Mouse (Mus musculus): ENCODE results near the gene Kiss1r.

The Kiss1r gene

DNA sequence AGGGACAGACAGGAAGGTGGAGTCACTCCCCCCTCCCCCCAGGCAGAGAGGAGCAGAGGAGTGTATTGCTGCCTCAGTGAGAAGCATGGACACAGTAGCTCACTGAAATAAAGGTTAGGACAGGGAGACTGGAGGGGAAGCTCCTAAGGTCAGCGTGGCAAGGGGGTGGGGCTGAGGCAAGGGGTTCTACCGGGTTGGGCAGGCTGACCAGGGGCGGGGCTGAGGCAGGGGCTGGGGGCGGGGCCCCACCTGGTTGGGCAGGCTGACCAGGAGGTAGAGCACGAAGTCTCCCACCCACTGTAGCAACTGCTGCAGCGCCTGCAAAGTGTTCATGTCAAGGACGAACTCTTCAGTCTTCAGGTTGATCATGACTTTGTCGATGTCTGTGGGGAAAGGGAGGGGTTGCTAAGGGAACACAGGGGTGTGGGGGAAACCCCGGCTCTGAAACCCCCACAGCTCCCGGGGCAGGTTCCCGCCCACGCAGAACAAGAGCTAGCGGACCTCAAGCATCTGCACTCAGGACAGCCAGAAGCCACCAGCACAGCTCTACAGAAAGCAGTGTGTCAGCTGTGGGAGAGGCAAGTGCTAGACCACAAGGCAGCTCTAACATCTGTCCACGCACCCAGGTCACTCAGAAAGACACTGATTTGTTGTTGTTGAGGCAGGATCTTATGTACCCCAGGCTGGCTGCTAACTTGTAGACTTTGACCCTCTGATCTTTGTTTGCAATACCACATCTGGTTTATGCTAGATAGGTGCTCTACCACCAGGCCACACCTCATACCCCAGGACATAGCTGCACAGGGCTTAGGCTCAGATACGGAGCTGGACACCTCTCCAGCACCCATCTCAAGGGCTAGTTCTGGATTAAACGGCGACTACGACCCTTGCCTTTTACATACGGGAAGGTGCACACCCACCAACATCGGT is 19.2 kb upstream of the Kiss1r start:
- DNase-seq (ENCODE audit: low spot score in 2 of 2) = peak; percentile 69 to 80

DNA sequence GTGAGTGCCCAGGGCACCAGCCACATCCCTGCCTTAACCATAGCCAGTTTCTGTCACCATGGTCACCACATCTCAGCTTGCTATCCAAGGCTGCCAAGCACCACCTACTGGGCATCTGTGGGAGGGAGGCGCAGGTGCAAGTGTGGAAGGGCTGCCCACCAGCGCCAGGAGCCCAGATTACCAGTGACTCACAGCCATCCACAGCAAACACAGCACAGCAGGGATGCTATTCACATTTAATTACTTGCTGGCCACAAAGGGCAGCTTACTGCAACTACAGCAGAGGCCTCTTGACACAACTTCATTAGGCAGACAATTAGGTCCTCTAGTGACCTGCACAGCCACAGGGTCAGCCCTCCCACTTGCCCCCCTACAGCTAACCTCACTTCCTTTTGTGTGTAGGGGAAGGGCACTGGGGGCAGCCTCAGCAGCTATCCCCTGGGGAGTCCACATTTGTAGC is 15.8 kb upstream of the Kiss1r start:
- no peak for DNase-seq (ENCODE audit: low spot score in 2 of 2)

DNA sequence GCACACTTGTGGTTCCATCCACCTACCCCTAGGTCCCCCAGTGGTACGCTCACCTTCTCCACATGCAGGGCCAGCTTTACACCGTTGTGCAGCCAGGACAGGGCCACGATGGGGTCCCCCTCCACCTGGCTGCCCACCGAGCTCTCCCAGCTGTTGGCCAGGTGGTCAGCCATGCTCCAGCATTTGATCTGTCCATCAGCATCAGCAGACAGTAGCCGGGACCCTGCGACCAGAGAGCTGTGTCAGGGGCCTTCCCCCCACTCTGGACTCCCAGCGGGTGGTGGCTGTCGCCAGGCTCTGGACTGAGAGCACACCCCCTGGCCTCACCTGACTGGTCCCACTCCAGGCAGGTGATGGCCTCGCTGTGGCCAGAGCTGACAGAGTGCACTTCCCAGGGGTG is 10.1 kb upstream of the Kiss1r start:
- DNase-seq (ENCODE audit: low spot score in 2 of 2) = no peak

DNA sequence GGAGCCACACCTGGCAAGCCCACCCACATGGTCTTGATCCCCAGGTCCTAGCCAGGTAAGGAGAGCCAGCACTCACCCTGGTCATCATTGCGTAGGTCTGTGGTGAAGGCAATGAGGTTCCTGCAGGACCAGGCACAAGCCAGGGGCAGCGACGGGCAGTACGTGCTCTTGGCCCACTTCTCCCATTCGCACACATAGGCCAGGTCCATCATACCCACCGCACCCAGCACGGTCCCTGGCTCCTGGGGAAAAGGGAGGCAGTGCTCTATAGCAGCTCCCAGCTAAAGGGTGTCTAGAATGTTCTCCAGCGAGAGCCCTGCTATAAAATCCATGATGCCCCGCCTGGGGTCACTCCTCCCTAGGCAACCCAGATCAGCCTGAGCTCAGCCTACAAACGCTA is 9.4 kb upstream of the Kiss1r start:
- no peak for DNase-seq (ENCODE audit: low spot score in 2 of 2)

DNA sequence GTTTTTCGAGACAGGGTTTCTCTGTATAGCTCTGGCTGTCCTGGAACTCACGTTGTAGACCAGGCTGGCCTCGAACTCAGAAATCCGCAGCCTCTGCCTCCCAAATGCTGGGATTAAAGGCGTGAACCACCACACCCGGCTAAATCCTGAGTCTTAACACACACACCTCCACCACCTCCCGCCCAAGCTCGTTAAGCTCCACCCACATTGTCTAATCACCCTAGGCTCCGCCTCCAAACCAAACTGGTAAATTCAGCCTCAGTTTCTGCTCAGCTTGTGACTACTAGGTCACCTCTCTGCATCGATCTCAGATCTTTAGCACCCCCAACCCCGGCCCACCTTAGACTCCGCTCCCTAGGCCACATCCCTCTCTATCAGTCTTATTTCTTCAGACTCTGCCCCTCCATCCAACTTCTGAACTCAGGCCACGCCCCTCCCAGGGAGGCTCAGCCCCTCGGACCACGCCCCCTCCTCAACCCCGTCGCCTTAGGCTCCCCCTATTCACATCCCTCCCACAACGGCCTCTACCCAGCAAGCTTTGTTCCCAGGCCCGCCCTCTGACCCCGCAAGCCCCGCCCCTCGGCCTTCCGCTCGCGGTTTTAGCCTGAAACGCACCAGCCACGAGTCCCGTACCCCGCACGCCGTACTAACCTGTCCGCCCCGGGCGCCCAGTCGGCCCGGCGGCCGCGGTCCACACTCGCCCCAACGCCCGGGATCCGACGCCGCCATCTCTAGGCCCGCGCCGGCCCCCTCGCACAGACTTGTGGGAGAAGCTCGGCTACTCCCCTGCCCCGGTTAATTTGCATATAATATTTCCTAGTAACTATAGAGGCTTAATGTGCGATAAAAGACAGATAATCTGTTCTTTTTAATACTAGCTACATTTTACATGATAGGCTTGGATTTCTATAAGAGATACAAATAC is 8.3 kb upstream of the Kiss1r start, which contains the start of gene Med16:
Med16 (minus strand) TSS at position 757 of the 925 bp plus-strand sequence.
- peak; percentile 99 for DNase-seq (ENCODE audit: low spot score in 2 of 2)

DNA sequence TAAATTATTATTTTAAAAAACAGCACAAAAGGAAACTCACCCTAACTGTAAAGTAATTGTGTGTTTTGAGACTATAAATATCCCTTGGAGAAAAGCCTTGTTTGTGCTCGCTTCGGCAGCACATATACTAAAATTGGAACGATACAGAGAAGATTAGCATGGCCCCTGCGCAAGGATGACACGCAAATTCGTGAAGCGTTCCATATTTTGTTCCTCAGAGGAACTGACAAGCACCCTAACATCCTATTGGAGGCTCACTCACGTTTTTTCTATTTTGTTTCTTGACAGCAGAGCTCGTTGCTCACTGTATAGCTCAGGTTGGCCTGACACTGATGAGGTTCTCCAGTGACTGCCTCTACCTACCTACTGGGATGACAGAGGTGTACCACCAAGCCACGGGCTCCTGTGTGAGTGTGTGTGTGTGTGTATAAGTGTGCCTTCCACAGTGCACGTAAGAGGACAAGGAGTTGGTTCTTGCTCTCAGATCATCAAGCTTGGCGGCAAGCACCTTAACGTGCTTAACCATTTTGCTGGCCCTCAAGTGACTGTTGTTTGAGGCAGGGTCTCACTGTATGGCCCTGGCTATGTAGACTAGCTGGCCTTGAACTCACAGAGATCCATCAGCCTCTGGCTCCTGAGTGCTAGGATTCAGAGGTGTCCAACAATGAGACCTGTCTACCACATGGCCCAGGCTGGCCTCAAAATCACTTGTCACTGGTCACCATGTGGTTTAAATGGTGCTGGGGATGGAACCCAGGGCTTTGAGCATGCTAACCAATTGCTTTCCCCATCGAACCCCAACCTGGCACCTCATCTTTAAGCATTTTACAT is 7.5 kb upstream of the Kiss1r start:
- peak; percentile 54 to 57 for DNase-seq (ENCODE audit: low spot score in 2 of 2)

DNA sequence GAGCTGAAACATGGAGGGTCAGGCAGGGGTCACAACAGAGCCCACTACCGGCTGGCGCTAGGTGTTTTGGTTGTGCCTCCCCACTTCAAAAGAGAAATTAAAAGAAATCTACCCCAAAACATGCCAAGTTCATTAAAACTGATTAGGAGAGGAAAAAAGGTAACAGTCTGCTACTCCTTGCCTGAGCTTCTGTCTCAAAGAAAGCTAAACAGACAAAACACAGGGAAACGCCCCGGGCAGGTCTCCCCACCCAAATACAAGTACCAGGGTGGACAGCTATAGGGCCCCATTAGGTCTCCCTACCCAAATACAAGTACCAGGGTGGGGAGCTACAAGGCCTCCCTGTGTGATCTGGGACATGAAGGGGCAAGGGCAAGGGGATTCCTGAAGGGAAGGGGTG is 6.2 kb upstream of the Kiss1r start, which contains the start of gene Gm26602:
Gm26602 (plus strand) TSS at position 301 of the 400 bp plus-strand sequence.
- no peak for DNase-seq (ENCODE audit: low spot score in 2 of 2)

DNA sequence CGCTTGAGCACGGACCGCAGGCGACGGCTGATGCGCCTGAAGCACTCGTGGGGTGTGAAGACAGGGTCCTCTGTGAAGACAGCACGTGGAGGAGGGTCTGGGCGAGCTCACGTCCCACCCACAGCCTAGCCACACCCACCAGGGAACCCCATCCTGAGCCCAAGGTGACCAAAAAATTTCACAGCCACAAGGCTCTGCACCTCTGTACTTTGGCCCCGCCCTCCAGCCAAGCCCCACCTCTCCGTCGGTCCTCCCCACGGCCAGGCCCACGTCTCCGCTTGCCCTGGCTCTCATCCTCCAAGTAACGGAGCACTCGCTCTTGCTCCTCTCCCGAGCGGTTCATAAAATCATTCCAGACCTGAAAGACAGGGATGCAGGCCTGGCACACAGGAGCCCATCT is 4.4 kb upstream of the Kiss1r start:
- DNase-seq (ENCODE audit: low spot score in 2 of 2) = no peak

DNA sequence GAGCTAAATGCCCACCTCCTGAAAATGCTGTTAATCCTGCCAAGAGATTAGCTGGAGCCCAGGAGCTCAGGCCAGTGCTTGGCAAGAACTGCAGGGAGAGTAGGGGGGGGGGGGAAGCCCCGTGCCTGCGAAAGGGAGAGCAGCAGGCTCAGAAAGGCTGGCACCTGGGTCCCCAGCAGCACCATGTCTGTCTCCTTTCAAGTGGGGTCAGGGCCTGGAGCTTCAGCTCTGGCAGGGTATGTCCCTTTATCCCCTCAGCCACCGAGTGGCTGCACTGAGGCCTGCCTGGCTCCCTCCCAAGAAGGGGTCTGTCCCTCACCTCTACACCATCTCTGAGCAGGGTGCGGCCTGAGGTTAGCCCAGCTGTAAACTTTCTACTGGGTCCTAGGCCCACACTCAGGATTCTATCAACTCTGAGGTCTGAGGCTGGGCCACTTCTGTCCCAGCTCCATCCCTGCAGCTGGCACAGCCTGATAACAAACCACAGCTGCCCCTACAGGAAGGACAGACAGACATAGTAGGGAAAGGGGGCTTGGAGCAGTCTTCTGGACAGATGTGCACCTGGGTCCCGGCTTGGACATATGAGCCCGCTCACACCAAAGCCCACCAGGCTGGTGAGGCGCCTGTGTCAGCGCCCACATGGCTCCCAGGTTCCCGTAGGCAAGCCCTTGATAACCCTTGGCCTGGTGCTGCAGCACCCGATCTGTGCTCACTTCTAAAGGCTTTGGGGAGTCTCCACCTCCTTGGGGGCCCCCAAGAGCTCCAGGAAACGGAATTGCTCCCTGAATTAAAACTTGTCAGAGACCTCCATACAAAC is 2.4 kb upstream of the Kiss1r start:
- DNase-seq (ENCODE audit: low spot score in 2 of 2) = no peak

DNA sequence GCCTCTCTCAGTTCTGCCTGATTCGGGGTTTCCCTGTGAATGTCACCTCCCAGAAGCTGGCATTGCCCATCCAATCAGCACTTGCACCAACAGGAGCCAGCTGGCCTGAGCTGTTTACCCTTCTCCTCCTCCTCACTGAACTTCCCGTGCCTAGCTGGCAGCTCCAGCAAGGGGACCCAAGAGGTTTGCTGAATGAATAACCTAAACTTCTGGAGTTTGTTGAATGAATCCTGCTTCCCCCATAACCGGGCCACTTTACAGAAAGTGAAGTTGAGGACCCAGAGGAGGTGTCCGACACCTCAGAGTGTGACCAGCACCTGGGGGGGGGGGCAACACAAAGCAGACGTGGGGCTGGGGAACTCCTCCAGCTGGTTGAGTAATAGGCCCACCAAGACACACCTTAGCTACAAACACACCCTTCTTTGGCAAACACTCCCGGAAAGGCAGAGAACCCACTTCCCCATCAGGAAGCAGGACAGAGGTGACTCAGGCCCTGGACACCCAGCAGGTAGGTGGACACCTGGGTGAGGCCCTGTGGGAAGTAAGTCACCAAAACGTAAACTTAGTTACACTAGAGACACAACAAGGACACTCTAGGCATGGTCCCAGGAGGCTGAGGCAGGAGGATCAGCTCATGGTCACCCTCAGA is 1.7 kb upstream of the Kiss1r start:
- DNase-seq (ENCODE audit: low spot score in 2 of 2) = no peak

DNA sequence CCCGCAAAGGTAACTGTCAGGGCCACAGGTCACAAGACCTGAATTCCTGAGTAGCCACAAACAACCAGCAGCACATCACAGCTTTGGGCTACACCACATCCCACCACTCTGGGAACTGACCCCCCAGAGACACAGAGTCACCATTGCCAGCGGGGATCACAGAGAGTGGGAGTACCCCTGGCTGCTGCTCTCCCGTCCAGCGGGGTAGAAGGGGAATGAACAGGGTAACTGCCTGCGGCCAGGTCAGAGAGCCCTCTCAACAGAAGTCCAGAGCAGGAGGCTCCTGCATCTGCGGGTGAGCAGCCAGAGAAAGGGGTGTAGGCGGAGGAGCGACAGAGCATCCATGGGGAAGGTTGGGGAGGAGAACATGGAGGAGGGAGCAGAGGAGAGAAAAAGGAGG is 690 bp upstream of the Kiss1r start:
- no peak for DNase-seq (ENCODE audit: low spot score in 2 of 2)

DNA sequence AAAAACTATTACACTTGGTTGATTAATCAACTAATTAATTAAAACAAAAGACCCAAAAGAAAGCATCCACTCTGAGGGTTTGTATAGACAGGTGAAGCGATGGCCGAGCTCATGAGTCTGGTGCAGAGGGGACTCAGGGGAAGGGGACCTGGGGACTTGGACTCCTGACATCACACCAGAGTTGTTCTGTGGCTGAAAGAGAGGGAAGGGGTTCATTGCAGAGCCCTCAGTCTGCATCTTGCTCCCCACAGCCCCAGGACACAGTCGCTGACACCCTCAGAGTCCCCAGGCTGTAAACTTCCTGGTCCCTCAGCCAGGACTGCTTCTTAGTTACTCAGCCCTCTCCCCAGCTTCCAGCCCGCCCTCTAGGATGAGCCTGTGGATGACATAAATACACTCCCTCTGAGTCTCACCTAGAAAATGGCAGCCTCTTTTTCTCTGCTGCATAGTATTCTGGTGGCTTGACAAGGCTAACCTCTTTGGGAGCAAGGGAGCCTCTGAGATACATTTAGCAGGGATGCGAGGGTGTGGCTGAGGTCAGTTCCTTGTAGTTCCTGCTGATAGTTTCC is 845 bp downstream of the Kiss1r start:
- DNase-seq (ENCODE audit: low spot score in 2 of 2) = no peak

DNA sequence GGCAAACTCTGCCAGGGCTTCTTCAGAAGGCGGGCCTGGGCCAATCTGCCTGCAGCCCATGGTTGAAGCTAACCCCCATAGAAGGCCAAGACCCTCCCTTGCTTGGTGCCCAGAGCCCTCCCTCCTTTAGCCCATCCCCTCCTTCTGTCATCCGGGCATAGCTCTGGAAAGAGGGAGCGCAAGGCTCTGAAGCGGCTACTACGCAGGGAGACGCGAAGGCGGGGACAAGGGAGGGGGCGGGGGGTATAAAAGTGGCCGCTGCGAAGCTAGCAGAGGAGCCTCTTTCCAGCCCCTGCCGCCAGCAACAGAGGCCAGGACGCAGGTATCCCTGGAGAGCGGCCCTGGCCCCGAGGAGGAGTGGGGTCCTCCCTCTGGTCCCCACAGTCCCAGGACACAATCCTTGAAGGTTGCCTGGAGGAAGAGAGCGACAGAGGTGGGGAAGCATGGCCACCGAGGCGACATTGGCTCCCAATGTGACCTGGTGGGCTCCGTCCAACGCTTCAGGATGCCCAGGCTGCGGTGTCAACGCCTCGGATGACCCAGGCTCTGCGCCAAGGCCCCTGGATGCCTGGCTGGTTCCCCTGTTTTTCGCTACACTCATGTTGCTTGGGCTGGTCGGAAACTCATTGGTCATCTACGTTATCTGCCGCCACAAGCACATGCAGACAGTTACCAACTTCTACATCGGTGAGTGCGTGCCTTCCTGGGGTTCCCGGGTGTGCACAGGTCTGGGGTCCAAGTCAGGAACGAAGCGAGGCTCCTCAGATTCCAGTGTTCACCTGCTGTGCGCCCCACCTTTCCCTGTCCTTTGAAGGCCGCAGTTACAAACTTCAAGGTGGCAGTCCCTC is 1.7 kb downstream of the Kiss1r start:
- DNase-seq (ENCODE audit: low spot score in 2 of 2) = no peak

DNA sequence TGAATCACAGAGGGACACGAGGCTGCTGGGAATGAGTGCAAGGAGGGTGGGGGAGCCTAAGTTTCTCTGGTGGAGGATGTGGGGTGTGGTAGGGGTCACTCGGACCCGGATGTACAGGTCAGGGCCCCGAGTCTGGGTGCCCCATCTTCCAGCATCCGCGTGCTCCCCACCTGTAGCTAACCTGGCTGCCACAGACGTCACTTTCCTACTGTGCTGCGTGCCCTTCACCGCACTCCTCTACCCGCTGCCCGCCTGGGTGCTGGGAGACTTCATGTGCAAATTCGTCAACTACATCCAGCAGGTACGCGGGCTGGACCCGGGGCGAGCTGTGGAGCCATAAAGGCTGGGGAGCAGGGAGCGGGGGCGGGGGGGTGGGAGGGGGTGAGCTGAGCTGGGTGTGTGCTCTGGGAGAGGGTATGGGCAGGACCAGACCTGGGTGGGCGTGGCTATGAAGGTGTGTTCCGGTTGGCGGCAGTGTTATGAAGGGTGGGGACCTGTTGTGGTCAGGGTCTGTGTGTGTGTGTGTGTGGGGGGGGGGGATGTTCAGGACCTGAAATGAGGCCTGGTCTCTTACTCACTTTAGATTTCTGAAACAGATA is 2.6 kb downstream of the Kiss1r start:
- no peak for DNase-seq (ENCODE audit: low spot score in 2 of 2)

DNA sequence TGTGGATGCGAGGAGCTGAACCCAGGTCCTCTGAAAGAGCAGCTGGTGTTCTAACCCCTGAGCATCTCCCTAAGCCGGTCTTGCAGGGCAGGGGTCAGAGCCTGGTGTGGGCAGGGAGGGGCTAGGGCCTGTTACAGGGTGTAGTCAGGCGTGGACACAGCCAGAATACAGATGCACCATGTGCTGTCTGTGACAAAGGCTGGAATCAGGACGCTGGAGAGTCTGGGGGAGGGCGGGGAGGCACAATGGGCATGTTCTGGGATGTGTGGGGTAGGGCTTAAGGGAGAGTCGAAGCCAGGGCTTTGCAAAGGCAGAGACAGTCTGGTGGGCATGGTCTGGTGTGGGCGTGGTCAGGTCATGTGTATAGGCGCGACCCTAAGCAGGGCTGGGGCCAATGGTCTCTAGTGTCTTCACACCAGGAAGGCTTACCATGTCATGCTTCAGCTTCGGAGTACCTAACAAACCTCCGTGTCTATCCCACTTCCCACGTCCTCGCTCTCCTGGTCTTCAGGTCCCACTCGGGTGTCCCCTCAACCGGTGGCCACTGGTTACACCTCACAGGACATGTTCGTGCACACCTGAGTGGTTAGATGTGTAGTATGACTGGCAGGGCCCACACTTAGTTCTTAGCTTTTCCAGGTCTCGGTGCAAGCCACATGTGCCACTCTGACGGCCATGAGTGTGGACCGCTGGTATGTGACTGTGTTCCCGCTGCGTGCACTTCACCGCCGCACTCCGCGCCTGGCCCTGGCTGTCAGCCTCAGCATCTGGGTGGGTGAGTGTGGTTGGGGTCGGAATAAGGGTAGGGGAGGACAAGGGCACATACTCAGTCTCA is 3.5 kb downstream of the Kiss1r start:
- DNase-seq (ENCODE audit: low spot score in 2 of 2) = no peak

DNA sequence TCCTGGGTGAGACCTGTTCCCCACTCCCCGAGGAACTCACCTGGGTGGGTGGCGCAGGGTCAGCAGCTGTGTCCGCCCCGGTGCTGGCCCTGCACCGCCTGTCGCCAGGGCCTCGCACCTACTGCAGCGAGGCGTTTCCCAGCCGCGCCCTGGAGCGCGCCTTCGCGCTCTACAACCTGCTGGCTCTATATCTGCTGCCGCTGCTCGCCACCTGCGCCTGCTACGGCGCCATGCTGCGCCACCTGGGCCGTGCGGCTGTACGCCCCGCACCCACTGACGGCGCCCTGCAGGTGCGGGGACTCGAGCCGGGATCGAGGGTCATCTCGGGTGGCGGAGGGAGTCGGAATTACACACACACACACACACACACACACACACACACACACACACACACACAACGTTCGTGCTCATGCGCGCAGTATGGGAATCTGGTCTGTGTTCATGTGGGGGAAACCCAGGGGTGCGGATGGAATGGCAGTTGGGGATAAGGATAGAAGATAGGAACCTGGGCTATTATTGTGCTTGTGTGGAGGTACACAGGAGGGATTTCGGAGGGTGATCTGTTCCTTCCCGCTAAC is 4.3 kb downstream of the Kiss1r start, which contains the start of gene R3hdm4:
R3hdm4 (minus strand) TSS at position 251 of the 578 bp plus-strand sequence.
- no peak for DNase-seq (ENCODE audit: low spot score in 2 of 2)

DNA sequence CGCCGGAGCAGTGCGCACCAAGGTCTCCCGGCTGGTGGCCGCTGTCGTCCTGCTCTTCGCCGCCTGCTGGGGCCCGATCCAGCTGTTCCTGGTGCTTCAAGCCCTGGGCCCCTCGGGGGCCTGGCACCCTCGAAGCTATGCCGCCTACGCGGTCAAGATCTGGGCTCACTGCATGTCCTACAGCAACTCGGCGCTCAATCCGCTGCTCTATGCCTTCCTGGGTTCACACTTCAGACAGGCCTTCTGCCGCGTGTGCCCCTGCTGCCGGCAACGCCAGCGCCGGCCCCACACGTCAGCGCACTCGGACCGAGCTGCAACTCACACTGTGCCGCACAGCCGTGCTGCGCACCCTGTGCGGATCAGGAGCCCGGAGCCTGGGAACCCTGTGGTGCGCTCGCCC is 4.8 kb downstream of the Kiss1r start:
- no peak for DNase-seq (ENCODE audit: low spot score in 2 of 2)
